Mouse (Mus musculus) adrenal gland, postnatal 14 days (tissue): ENCODE results near the gene Tedc2. TPM values are rescaled to one million over a fixed set of nuclear protein-coding genes. Genes with fewer than 3 reads are reported as not detected.

Source experiments
- DNase-seq: peaks from one replicate; pipeline ENCODE4 v3.0.0; 2021; ENCODE audit warnings: mixed read lengths
- long read RNA-seq, 2 experiments: library from polyadenylated mRNA; stranded (forward); transcript quantifications; one replicate each; pipeline ENCODE4 v2.0.0; 2021
- total RNA-seq: library from RNA; stranded (reverse); gene quantifications from 2 replicates; pipeline ENCODE4 v1.2.3, GENCODE M21; 2021

The Tedc2 gene
- 9.2 and 14.0 TPM in 2 replicates for total RNA-seq
- long read RNA-seq, experiment 1, transcript Tedc2-201 (10 exons, 2,166 nt): major isoform, 12 of 17 reads
- long read RNA-seq, experiment 1, partial matches to known transcripts: 2 of 17 reads
- long read RNA-seq, experiment 1, other reads (novel, unspliced or antisense): 3 of 17 reads
- long read RNA-seq, experiment 2, transcript Tedc2-201 (10 exons, 2,166 nt): major isoform, 9 of 15 reads
- long read RNA-seq, experiment 2, partial matches to known transcripts: 3 of 15 reads
- long read RNA-seq, experiment 2, other reads (novel, unspliced or antisense): 3 of 15 reads

- peak; percentile 97 for DNase-seq
Measured at GRCm38 (mm10) chr17:24220435-24221411, at the start of gene Tedc2. TSS of gene Tedc2 (minus strand) at chr17:24220851.

- DNase-seq: no peak
Measured at GRCm38 (mm10) chr17:24267133-24267532, 46.5 kb upstream of the Tedc2 start.

DNA sequence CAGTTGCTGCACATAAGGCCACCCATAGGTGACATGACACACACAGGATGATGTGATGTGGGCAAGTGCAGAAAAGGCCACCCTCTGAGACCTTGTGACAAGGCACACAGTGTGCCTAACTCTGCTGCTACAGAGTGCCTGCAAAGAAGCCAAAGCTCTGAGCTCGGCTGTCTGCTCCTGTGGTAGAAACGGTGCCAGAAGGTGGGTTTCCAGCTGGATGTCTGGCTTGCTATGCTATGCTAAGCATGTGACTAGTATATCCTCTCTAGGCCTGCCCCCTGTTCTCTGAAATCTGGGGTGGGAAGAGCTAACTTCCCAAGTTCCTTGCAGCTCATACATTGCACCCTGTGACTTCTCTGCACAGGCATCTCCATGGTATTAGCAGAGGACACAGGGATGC, 44.1 kb upstream of the Tedc2 start:
- no peak for DNase-seq

DNA sequence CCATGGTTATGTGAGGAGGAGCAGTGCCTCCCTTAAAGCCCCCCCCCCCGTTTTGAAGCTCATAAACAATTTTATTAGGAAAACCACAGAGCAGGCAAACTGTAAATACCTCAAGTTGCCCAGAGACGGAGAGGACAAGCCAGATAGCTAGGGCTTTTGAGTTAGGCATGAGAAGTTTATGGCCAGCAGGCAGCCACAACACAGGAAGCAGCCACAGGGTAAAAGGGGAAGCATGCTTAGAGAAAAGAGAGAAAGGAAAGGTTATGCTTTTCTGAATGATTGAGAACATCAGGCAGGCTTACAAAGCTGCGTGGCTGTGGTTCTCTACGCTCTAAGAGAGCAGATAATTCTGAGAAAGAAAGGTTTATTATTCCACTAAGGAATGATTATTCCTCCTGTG, 39.9 kb upstream of the Tedc2 start:
- DNase-seq: no peak

GRCm38 (mm10) chr17:24259702-24260101, 39.1 kb upstream of the Tedc2 start:
- DNase-seq: no peak

DNA sequence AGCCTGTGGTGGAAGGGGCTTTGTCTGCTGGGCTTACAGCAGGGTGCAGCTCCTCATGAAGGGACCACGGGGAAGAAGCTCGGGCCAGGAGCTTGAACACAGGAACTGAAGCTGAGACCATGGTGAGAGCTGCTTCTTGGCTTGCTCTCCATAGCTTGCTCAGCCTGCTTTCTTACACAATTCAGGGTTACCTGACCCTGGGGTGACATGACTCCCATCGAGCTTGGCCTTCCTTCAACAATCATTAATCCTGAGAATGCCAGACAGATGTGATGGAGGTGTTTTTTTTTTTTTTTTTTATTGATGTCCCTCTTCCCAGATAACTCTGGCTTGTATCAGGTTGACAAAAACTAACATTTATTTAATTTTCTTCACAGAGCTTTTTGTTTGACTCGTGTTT, 38.3 kb upstream of the Tedc2 start:
- DNase-seq: peak; percentile 43

DNA sequence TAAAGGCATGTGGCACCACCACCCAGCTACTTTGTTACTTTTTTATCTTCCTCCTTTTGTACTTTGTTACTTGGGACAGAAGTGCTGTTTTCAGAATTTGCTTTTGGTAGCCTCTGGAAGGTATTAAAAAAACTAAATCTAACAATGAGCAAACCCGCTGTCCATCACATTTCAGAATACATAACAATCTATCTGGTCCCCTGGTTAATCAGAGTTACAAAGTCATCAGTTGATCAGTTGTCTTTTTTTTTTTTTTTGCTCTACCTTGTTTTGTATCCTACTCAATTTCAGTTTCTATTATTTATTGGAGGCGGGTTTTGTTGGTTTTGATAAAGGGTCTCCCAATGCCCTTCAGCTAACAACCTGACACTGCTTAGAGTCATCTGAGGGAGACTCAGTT, 31.7 kb upstream of the Tedc2 start:
- no peak for DNase-seq

DNA sequence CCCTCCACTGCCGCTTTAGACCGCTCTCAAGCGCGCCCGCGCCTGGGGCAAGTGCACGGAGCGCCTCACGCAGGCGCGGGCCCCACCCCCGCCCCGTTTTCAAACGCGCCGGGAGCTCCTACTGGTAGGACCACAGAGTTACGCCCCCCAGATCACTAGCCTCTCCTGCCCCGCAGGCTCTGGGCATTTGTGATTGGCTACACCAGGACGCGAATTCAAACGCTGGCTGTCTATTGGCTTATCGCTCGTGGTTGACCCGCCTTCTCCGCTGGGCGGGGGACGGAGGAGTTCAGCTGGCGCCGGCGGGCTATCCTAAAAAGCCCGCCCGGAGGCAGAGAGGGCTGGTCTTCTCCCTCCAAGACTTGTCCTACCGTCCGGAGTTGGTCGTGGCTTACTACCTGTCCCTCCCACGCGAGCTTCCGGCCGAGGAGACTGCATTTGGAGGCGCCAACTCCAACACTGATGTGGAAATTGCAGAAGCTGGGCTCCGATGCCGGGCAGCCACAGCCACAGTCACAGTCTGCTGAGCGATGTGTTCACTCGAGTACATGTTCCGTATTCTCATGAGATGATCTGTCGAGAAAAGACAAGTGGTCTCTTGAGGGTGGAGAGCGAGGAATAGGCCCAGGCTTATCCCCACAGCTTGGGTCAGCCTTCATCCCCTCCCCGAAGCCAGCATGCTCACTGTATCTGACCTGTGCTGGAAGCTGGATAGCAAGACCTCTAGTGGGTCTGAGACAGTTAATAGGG, 30.8 kb upstream of the Tedc2 start, which contains the start of gene Ccnf:
TSS of gene Ccnf (minus strand) at position 165 of the 750 bp plus-strand sequence.
- DNase-seq: peak; percentile 97

DNA sequence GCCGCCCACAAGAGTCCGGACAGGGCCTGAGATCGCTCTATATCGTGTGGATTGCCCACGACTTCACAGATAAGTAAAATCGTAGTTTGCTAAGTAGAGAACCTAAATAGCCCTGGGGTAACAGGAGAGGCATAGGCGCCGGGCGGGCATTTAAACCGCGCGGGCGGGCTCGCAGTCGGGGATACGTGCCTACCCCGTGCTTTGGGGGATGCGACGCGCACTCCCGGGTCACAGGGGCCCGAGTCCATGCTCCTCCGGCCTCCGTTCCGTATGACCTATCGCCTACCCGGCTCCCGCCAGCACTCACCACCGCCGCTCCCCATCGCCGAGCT, 30.3 kb upstream of the Tedc2 start:
- DNase-seq: no peak

- DNase-seq: no peak
Measured at GRCm38 (mm10) chr17:24248641-24249040, 28.0 kb upstream of the Tedc2 start.

DNA sequence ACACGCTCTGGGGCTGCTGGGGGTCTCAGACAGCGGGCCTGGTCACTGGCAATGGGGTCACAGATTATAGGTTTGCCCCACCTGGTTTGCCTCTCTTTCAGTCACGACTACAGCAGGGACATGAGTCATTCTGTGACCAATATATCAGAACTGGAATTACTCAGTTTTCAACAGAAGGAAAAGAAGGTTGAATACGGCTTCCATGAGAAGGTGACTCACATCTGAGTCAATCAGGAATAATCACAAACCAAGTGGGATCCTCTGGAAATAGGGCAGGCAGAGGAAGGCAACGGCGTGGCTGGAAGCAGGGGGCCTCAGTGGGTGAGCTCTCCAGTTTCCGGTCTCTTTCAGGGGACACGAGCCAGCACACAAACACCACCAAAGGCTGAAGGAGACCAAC, 23.4 kb upstream of the Tedc2 start:
- DNase-seq: no peak

DNA sequence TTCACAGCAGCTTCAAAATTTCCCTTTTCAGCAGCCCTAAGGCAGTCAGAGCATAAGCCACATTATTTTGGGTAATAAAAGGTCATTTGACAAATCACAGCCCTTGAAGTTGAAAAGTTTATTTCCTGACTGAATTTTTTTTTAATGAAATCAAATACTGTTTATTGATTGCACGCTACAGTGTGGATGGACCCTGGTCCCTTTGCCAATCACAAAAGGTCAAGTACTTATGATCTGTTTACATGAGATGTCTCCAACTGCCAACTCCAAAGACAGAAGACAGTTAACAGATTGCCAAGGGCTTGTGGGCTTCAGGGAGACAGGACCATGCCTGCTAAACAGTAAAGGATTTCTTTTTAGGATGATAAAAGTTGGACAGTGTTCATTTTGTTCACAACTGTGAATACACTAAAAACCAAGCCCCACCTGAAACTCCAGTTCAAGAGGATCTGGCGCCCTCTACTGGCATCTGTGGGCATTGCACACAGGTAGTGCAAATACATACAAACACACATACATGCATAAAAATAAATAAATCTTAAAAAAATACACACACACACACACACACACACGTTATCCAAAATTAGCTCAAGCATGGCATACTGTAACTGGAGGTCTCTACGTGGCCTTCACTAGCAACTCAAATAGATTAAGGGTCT, 22.8 kb upstream of the Tedc2 start:
- DNase-seq: peak; percentile 67

DNA sequence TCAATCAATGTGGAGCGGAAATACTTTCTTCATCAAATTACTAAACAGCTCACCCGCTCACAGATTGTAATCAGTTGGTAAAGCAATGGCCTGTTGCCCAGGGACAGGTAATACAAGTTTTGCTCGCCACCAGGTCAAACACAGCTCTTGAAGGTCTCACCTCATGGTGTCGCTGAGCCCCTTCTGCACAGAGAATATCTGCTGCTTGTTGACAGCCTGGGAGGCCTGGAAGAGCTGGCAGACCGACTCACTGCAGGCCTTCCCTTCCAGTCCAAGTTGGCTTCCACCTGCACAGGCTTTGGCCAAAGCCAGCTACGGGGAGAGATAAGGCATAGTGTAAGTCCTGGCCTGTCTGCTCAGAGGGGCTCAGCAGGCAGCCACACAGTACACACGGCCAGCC, 16.3 kb upstream of the Tedc2 start:
- no peak for DNase-seq

DNA sequence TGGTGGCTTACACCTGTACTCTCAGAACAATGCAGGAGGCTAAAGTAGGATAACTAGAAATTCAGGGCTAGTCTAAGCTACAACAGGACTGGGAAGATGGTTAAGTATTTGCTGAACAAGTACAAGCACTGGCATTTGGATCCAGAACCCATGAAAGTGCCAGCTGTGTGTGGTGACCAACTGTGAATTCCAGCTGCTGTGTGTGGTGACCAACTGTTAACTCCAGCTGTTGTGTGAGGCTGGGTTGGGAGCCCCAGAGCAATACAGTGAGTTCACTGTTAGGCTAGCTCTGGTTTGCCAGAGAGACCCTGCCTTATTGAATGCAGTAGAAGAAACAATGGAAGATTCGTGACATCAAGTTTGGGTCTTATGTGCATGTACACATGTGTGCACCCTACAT, 15.8 kb upstream of the Tedc2 start:
- DNase-seq: no peak

- DNase-seq: no peak
Measured at GRCm38 (mm10) chr17:24227941-24228340, 7.3 kb upstream of the Tedc2 start.

DNA sequence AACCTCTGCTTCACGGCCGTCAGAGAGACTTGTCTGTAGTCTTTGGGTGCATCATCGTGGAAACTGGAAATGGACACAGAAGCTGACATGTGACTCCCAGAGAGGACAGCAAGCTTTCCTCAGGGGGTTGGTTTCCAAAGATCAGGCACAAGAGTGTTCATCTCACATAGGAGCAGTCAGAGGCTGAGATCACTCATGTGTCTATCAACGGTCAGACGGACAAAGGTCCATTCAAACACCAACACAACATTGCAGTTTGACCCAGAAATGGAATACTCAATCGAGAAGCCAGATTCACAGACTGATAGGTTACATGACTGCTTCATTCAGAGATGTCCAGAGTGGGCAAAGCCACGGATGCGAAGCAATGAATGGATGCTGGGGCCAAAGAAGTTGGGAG, 6.1 kb upstream of the Tedc2 start:
- no peak for DNase-seq

DNA sequence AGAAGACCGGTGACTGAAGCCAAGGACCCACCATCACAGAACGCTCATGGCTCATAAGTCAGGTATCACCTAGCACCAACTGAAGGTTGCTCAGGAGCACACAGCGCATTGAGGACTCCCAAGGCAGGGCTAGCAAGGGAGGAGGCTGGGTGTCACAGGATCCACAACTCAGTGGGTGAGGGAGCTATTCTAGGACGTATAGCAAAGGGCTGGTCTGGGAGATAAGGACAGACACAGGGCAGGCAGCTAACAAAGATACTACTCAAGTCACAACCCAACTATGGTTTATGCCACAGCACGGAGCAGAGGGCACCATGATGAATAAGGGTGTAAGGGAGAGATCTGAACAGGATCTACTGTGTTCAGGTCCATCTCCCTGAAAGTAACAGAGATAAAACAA, 5.2 kb upstream of the Tedc2 start:
- DNase-seq: no peak

- DNase-seq: no peak
Measured at GRCm38 (mm10) chr17:24224741-24225140, 4.1 kb upstream of the Tedc2 start.

DNA sequence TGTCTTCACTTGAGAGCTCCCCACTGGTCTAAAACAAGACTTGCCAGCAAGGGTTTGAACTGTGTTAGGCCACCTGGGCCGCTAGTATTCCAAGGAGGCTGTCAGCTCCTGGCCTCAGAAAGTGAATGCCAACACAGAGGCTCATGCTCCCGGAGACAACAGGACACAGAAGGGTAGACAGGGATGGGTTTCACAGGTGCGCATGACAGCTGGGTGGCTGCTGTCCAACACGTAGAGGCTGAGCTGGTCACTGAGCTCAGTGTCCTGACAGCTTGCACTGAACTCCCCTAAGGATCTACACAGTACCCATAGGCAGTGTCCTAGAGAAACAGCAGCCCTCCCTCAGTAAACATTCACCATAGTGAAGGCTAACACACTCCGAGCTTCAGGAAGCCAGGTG, 2.9 kb upstream of the Tedc2 start:
- DNase-seq: no peak

GRCm38 (mm10) chr17:24222653-24223052, 2.0 kb upstream of the Tedc2 start:
- DNase-seq: no peak

DNA sequence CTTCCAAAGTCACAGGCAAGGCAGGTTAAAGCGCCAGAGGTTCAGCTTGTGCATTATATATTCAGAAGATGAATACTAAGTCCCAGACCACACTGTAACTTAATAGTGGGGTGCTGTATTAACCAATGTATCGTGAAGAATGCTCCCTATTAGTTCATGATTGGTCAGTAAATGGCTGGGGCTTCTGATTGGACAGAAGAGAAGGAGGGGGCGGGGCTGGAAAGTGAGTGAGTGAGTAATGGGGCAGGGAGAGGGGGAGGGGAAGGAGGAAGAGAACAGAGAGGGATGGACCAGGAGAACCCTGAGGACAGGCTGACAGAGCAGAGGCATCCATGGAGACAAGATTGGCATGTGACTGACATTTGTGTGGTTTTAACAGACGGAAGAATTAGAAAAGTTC, 3.8 kb downstream of the Tedc2 start:
- DNase-seq: no peak

DNA sequence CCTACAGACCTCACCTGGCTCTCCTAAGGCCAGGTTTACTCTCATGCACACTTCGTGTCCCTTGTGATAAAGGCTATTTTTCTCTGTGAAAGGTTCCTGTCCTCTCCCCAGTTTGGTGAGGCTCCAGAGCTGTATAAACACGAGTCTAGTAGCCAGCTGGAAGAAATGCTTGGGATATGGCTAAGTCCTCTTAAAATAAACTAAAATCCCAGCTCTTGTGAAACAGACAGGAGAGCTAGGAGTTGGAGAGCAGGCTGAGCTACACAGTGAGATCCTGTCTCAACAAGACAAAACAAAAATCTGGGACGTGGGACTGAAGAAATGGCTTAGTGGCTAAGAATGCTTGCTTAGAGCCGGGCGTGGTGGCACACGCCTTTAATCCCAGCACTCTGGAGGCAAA, 7.5 kb downstream of the Tedc2 start:
- DNase-seq: no peak
